Mouse (Mus musculus) midbrain, postnatal 0 days (tissue): Measurements from ENCODE around the gene Card14. TPM values are rescaled to one million over a fixed set of nuclear protein-coding genes. Genes with fewer than 3 reads are reported as not detected.
A peak's percentile ranks its signal among the peaks of the same experiment; 100 is the strongest.

ENCODE experiments used
- ATAC-seq: fragments of 200-750 bp; cut with Nextera tagmentation; 2 replicates; pipeline ENCODE4 v1.8.0; 2017; ENCODE audit warnings: moderate number of reproducible peaks, mild to moderate bottlenecking, moderate TSS enrichment, moderate library complexity; ENCODE audit not compliant: low FRiP score
- DNase-seq: peaks from one replicate; pipeline ENCODE4 v3.0.0-alpha.2; 2015; ENCODE audit warnings: low spot score
- H3K27ac ChIP-seq: fragments of 300-500 bp; sonication (generic); 2 replicates; pipeline ENCODE4 v1.5.1; 2014; ENCODE audit warnings: low read depth, mild to moderate bottlenecking, low read length, mixed read lengths
- H3K27me3 ChIP-seq: fragments of 300-500 bp; sonication (generic); 2 replicates; pipeline ENCODE4 v1.6.1; 2014; ENCODE audit warnings: low read length, control low read depth, mixed read lengths; ENCODE audit not compliant: insufficient read depth
- H3K36me3 ChIP-seq: fragments of 300-500 bp; sonication (generic); 2 replicates; pipeline ENCODE4 v1.6.1; 2014; ENCODE audit warnings: low read length, control low read depth, mixed read lengths; ENCODE audit not compliant: insufficient read depth
- H3K4me1 ChIP-seq: fragments of 300-500 bp; sonication (generic); 2 replicates; pipeline ENCODE4 v1.6.1; 2014; ENCODE audit warnings: mild to moderate bottlenecking, control low read depth, antibody characterized with exemption, low read length, mixed read lengths; ENCODE audit not compliant: insufficient read depth
- H3K4me2 ChIP-seq: fragments of 300-500 bp; sonication (generic); 2 replicates; pipeline ENCODE4 v1.6.1; 2014; ENCODE audit warnings: low read depth, mild to moderate bottlenecking, low read length, mixed read lengths; ENCODE audit not compliant: poor library complexity, severe bottlenecking
- H3K4me3 ChIP-seq: fragments of 300-500 bp; sonication (generic); 2 replicates; pipeline ENCODE4 v1.5.1; 2014; ENCODE audit warnings: low read depth, mild to moderate bottlenecking, low read length, moderate library complexity
- H3K9ac ChIP-seq: fragments of 300-500 bp; sonication (generic); replicated peaks from 2 replicates; pipeline ENCODE4 v1.6.1; 2014; ENCODE audit warnings: mild to moderate bottlenecking, low read length, moderate library complexity, mixed read lengths; ENCODE audit not compliant: poor library complexity, severe bottlenecking
- H3K9me3 ChIP-seq: fragments of 300-500 bp; sonication (generic); 2 replicates; pipeline ENCODE4 v1.6.1; 2016; ENCODE audit warnings: low read length, control low read depth
- CTCF ChIP-seq: IDR thresholded peaks from 2 replicates; pipeline ENCODE4 v1.5.1; 2016; ENCODE audit warnings: antibody characterized with exemption, mild to moderate bottlenecking
- WGBS: fragments of 180-500 bp; shearing (Covaris S2); extraction: QIAGEN DNeasy Blood & Tissue Kit; methylation state at CpG from one replicate; pipeline ENCODE4 v1.1.7; 2014; 5-methylcytosine and 5-hydroxymethylcytosine counted together
- microRNA counts: library from miRNA; unstranded; fragments of <30 nt; microRNA quantifications from one replicate; lab custom pipeline; 2015
- microRNA-seq: library from miRNA; unstranded; fragments of <30 nt; microRNA quantifications from one replicate; pipeline ENCODE4, GENCODE M21; 2016; ENCODE audit warnings: borderline number of aligned reads
- polyA plus RNA-seq: library from polyadenylated mRNA; unstranded; fragments of >200 nt; fragmentation: Nextera tagmentation; extraction: Ambion mirVana; gene quantifications from 2 replicates; pipeline ENCODE4 v1.2.1, GENCODE M21; 2015
- total RNA-seq: library from RNA; depleted of rRNA; stranded (reverse); fragments of >200 nt; gene quantifications from 2 replicates; pipeline ENCODE4 v1.2.3, GENCODE M21; 2014; rRNA removed

Card14 gene
- total and polyA plus RNA-seq, 2 experiments from 2014 or later: 0.59 to 0.77 TPM

DNA sequence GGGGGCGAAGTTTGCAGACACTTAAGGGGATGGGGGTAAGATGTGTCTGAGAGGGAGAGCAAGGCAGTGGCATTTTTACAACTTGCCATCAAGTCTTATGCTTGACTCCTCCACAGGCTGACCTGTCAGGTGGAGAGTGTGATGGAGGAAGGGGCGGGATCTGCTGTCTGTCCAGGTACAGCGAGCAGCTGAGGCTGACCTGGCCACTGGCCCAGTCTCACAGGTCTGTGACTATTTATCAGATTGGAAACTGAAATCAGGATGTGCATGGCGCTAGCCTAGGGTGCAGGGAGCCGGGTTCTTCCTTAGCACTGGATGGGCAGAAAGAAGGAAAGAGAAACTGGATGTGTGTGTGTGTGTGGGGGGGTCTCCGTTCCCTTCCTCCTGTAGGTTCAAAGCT, 86.6 kb downstream of the Card14 start:
- 54% methylated on average over 6 of the region's 6 CpGs for WGBS
- Histone ChIP-seq H3K27me3 (peaks cover 53% of the 10 kb centered on the region), H3K4me3 (no peak overlapping the region), H3K9me3 (no peaks in the 10 kb centered on the region), H3K9ac (no peak overlapping the region), H3K4me2 (no peak overlapping the region), H3K4me1 (peaks cover 4% of the 10 kb centered on the region; the same call in 1 of the 2 replicates), H3K36me3 (no peaks in the 10 kb centered on the region), H3K27ac (no peak overlapping the region)
- ATAC-seq (no peak), DNase-seq (no peak)
- no peak for TF ChIP-seq CTCF

MicroRNAs encoded within 50 kb of the gene (microRNA counts, 519-probe panel; counts per million panel counts)
- microRNA mmu-miR-1932 (lab: Ali Mortazavi, UCI): 528 counts per million, percentile 58 among the panel's probes with 10 or more counts

Small RNA genes lying within 50 kb of the gene (microRNA-seq; reads per million reads assigned to microRNA genes)
- gene Mir1932: not detected

Other genes starting within 250 kb of the Card14 start
- gene Cbx4, start 221.5 kb upstream of the Card14 start, total RNA-seq: 48.6 and 53.4 TPM in 2 replicates
- gene Cbx4, start 221.5 kb upstream of the Card14 start, polyA plus RNA-seq: 30.5 TPM in 2 replicates
- gene Tbc1d16, start 79.3 kb upstream of the Card14 start, total RNA-seq: 152 and 156 TPM in 2 replicates
- 43.1 and 43.5 TPM in 2 replicates for gene Tbc1d16, start 79.3 kb upstream of the Card14 start, polyA plus RNA-seq
- 13.3 and 22.7 TPM in 2 replicates for gene Ccdc40, start 79.2 kb upstream of the Card14 start, total RNA-seq
- 10.3 and 13.3 TPM in 2 replicates for gene Ccdc40, start 79.2 kb upstream of the Card14 start, polyA plus RNA-seq
- gene Gaa, start 39.9 kb upstream of the Card14 start, total RNA-seq: 186 and 222 TPM in 2 replicates
- 154 and 158 TPM in 2 replicates for gene Gaa, start 39.9 kb upstream of the Card14 start, polyA plus RNA-seq
- 132 and 169 TPM in 2 replicates for gene Eif4a3, start 7.7 kb upstream of the Card14 start, total RNA-seq
- gene Eif4a3, start 7.7 kb upstream of the Card14 start, polyA plus RNA-seq: 229 and 237 TPM in 2 replicates
- gene Sgsh, start 47.8 kb downstream of the Card14 start, total RNA-seq: 5.4 and 7.3 TPM in 2 replicates
- 5.2 and 5.4 TPM in 2 replicates for gene Sgsh, start 47.8 kb downstream of the Card14 start, polyA plus RNA-seq
- gene Slc26a11, start 47.8 kb downstream of the Card14 start, total RNA-seq: 8.3 and 9.0 TPM in 2 replicates
- 7.0 and 7.6 TPM in 2 replicates for gene Slc26a11, start 47.8 kb downstream of the Card14 start, polyA plus RNA-seq
- gene Rnf213, start 85.3 kb downstream of the Card14 start, total RNA-seq: 6.9 and 9.0 TPM in 2 replicates
- gene Rnf213, start 85.3 kb downstream of the Card14 start, polyA plus RNA-seq: 0.64 and 0.74 TPM in 2 replicates
- gene Endov, start 183.6 kb downstream of the Card14 start, total RNA-seq: 36.7 and 42.0 TPM in 2 replicates
- gene Endov, start 183.6 kb downstream of the Card14 start, polyA plus RNA-seq: 13.2 and 13.3 TPM in 2 replicates
- 16.3 and 22.4 TPM in 2 replicates for gene Nptx1, start 240.0 kb downstream of the Card14 start, total RNA-seq
- 7.5 and 7.6 TPM in 2 replicates for gene Nptx1, start 240.0 kb downstream of the Card14 start, polyA plus RNA-seq